Mouse (Mus musculus) liver, postnatal 0 days (tissue): ENCODE measurements at regions not wholly inside any gene's neighbourhood (a gene's known extent, or its start where the extent isn't known, plus 50 kb on each side); places are given as distances from the start of the nearest gene placed in this dataset.
A peak's percentile ranks its signal among the peaks of the same experiment; 100 is the strongest.

ENCODE experiments used
- ATAC-seq: fragments of 200-750 bp; cut with Nextera tagmentation; 2 replicates; pipeline ENCODE4 v1.8.0; 2017; ENCODE audit warnings: mild to moderate bottlenecking, moderate library complexity
- DNase-seq: peaks from one replicate; pipeline ENCODE4 v3.0.0-alpha.2; 2016
- H3K27ac ChIP-seq: fragments of 300-500 bp; sonication (generic); 2 replicates; pipeline ENCODE4 v1.5.1; 2014; ENCODE audit warnings: antibody characterized with exemption, moderate library complexity, mild to moderate bottlenecking, low read depth
- H3K27me3 ChIP-seq: fragments of 300-500 bp; sonication (generic); 2 replicates; pipeline ENCODE4 v1.6.1; 2014; ENCODE audit warnings: low read length, control low read depth, mixed read lengths; ENCODE audit not compliant: insufficient read depth
- H3K36me3 ChIP-seq: fragments of 300-500 bp; sonication (generic); replicated peaks from 2 replicates; pipeline ENCODE4 v1.6.1; 2014; ENCODE audit warnings: mild to moderate bottlenecking, control low read depth, low read length, moderate library complexity, mixed read lengths; ENCODE audit not compliant: insufficient read depth
- H3K4me1 ChIP-seq: fragments of 300-500 bp; sonication (generic); 2 replicates; pipeline ENCODE4 v1.6.1; 2014; ENCODE audit warnings: antibody characterized with exemption, mild to moderate bottlenecking, control low read depth; ENCODE audit not compliant: insufficient read depth
- H3K4me2 ChIP-seq: fragments of 300-500 bp; sonication (generic); 2 replicates; pipeline ENCODE4 v1.6.1; 2014; ENCODE audit warnings: low read depth, mild to moderate bottlenecking, low read length, moderate library complexity, mixed read lengths
- H3K4me3 ChIP-seq: fragments of 300-500 bp; sonication (generic); 2 replicates; pipeline ENCODE4 v1.5.1; 2014; ENCODE audit warnings: low read depth, low read length
- H3K9ac ChIP-seq: fragments of 300-500 bp; sonication (generic); replicated peaks from 2 replicates; pipeline ENCODE4 v1.6.1; 2014; ENCODE audit warnings: mild to moderate bottlenecking, moderate library complexity
- H3K9me3 ChIP-seq: fragments of 300-500 bp; sonication (generic); 2 replicates; pipeline ENCODE4 v1.6.1; 2016; ENCODE audit warnings: mild to moderate bottlenecking, control low read depth, low read length, mixed read lengths
- CTCF ChIP-seq: sonication (generic); IDR thresholded peaks from 2 replicates; pipeline ENCODE4 v1.5.1; 2016; ENCODE audit warnings: antibody characterized with exemption, low read depth
- EP300 ChIP-seq: IDR thresholded peaks from 2 replicates; pipeline ENCODE4 v1.6.1; 2016; ENCODE audit warnings: antibody characterized with exemption, low read depth, mild to moderate bottlenecking
- WGBS: fragments of 180-500 bp; shearing (Covaris S2); extraction: QIAGEN DNeasy Blood & Tissue Kit; methylation state at CpG from one replicate; pipeline ENCODE4 v1.1.7; 2014; ENCODE audit not compliant: insufficient replicate concordance; 5-methylcytosine and 5-hydroxymethylcytosine counted together

- 68% methylated on average over 10 of the region's 10 CpGs for WGBS
- DNase-seq (no peak), ATAC-seq (no peak)
- H3K27me3 ChIP-seq: no peaks in the 10 kb centered on the region
- no peak overlapping the region for H3K4me3 ChIP-seq
- H3K36me3 ChIP-seq: no peaks in the 10 kb centered on the region
- H3K4me2 ChIP-seq: no peak overlapping the region
- H3K9me3 ChIP-seq: no peaks in the 10 kb centered on the region
- 0 out of 2 replicates have a peak, but pooled peaks cover 4% of the 10 kb centered on the region for H3K4me1 ChIP-seq
- TF ChIP-seq EP300: no peak
- TF ChIP-seq CTCF: no peak
- no peak overlapping the region for H3K9ac ChIP-seq
- H3K27ac ChIP-seq: no peak overlapping the region
These were observed 109.5 kb upstream of the Hes1 start for GRCm38 (mm10) chr16:29954700-29955099.

- no peak for DNase-seq
These were observed 107.3 kb upstream of the Hes1 start for GRCm38 (mm10) chr16:29956904-29957303.

GRCm38 (mm10) chr16:29959939-29960637 lies 104.1 kb upstream of the Hes1 start:
- Histone ChIP-seq H3K27me3 (no peaks in the 10 kb centered on the region), H3K36me3 (no peaks in the 10 kb centered on the region), H3K27ac (no peak overlapping the region), H3K4me3 (no peak overlapping the region), H3K9ac (no peak overlapping the region), H3K4me2 (no peak overlapping the region), H3K4me1 (no peaks in the 10 kb centered on the region), H3K9me3 (no peaks in the 10 kb centered on the region)
- TF ChIP-seq CTCF: no peak
- TF ChIP-seq EP300: no peak
- 78% methylated on average over 12 of the region's 12 CpGs for WGBS
- no peak for DNase-seq
- ATAC-seq: no peak

More at GRCm38 (mm10) chr16:29956904-29957303, 107.3 kb upstream of the Hes1 start:
- Histone ChIP-seq H3K4me1 (0 out of 2 replicates have a peak, but pooled peaks cover 4% of the 10 kb centered on the region), H3K27ac (no peak overlapping the region), H3K4me2 (no peak overlapping the region), H3K9me3 (no peaks in the 10 kb centered on the region), H3K27me3 (no peaks in the 10 kb centered on the region), H3K36me3 (no peaks in the 10 kb centered on the region), H3K9ac (no peak overlapping the region), H3K4me3 (no peak overlapping the region)
- 76% methylated on average over 7 of the region's 7 CpGs for WGBS
- no peak for TF ChIP-seq CTCF
- TF ChIP-seq EP300: no peak
- ATAC-seq: no peak

GRCm38 (mm10) chr16:29963284-29963683 lies 100.9 kb upstream of the Hes1 start:
- TF ChIP-seq EP300 (no peak), CTCF (no peak)
- no peaks in the 10 kb centered on the region for H3K9me3 ChIP-seq
- H3K4me3 ChIP-seq: no peak overlapping the region
- no peak overlapping the region for H3K27ac ChIP-seq
- DNase-seq (no peak), ATAC-seq (no peak)
- H3K9ac ChIP-seq: no peak overlapping the region
- WGBS: 83% methylated on average over 4 of the region's 4 CpGs
- H3K4me1 ChIP-seq: no peaks in the 10 kb centered on the region
- no peak overlapping the region for H3K4me2 ChIP-seq
- H3K27me3 ChIP-seq: no peaks in the 10 kb centered on the region
- no peaks in the 10 kb centered on the region for H3K36me3 ChIP-seq

- Histone ChIP-seq H3K9ac (no peak overlapping the region), H3K27me3 (no peaks in the 10 kb centered on the region), H3K36me3 (no peaks in the 10 kb centered on the region), H3K27ac (no peak overlapping the region), H3K4me1 (no peaks in the 10 kb centered on the region), H3K9me3 (no peaks in the 10 kb centered on the region), H3K4me2 (no peak overlapping the region), H3K4me3 (no peak overlapping the region)
- ATAC-seq (peak; percentile 54), DNase-seq (no peak)
- WGBS: 62% methylated on average over 8 of the region's 8 CpGs
- TF ChIP-seq EP300 (no peak), CTCF (no peak)
These were observed 99.6 kb upstream of the Hes1 start for GRCm38 (mm10) chr16:29964563-29964962.

- Histone ChIP-seq H3K9me3 (no peaks in the 10 kb centered on the region), H3K27ac (no peak overlapping the region), H3K36me3 (no peaks in the 10 kb centered on the region), H3K9ac (no peak overlapping the region), H3K27me3 (no peaks in the 10 kb centered on the region), H3K4me3 (no peak overlapping the region), H3K4me1 (peaks cover 4% of the 10 kb centered on the region), H3K4me2 (no peak overlapping the region)
- DNase-seq (no peak), ATAC-seq (no peak)
- TF ChIP-seq CTCF (no peak), EP300 (no peak)
- 54% methylated on average over 5 of the region's 5 CpGs for WGBS
These were observed 95.4 kb upstream of the Hes1 start for GRCm38 (mm10) chr16:29968743-29969142.
